Mouse (Mus musculus) MEL (cell line): ENCODE measurements at regions not wholly inside any gene's neighbourhood (a gene's known extent, or its start where the extent isn't known, plus 50 kb on each side); places are given as distances from the start of the nearest gene placed in this dataset.

ENCODE experiments used
- DNase-seq: peaks from one replicate; pipeline ENCODE4 v3.0.0; 2011; ENCODE audit warnings: low read depth, low spot score
- H3K27ac ChIP-seq: 2 replicates; pipeline ENCODE4 v1.5.1; 2012; ENCODE audit warnings: low read depth, mild to moderate bottlenecking, control low read depth, low read length, moderate library complexity; ENCODE audit not compliant: control insufficient read depth
- H3K27me3 ChIP-seq, 2 experiments: fragments of 150-350 bp in 1 of 2; sonication (generic) in 1 of 2; 2 replicates each; pipeline ENCODE4 v1.6.1; 2012; ENCODE audit warnings: low read length in 2 of 2, mild to moderate bottlenecking in 2 of 2, improper control_type of control experiment in 1 of 2, moderate library complexity in 1 of 2; ENCODE audit not compliant: insufficient read depth in 2 of 2, control insufficient read depth in 1 of 2
- H3K36me3 ChIP-seq, 2 experiments: 2 replicates each; pipeline ENCODE4 v1.6.1; 2012 to 2014; ENCODE audit warnings: low read length in 2 of 2, improper control_type of control experiment in 1 of 2, inconsistent platforms in 1 of 2, mild to moderate bottlenecking in 1 of 2; ENCODE audit not compliant: insufficient read depth in 2 of 2, control insufficient read depth in 1 of 2
- H3K4me1 ChIP-seq, 2 experiments: fragments of 150-350 bp in 1 of 2; sonication (generic) in 1 of 2; 2 replicates each; pipeline ENCODE4 v1.6.1; 2012; ENCODE audit warnings: low read length in 2 of 2, improper control_type of control experiment in 1 of 2, mild to moderate bottlenecking in 1 of 2; ENCODE audit not compliant: insufficient read depth in 2 of 2, control insufficient read depth in 1 of 2
- H3K4me3 ChIP-seq, 2 experiments: fragments of 150-350 bp in 1 of 2; sonication (generic) in 1 of 2; 2 replicates each; pipeline ENCODE4 v1.5.1; 2012; ENCODE audit warnings: low read depth in 2 of 2, low read length in 2 of 2, mild to moderate bottlenecking in 2 of 2, moderate library complexity in 2 of 2, control low read depth in 1 of 2, improper control_type of control experiment in 1 of 2; ENCODE audit not compliant: control insufficient read depth in 1 of 2, insufficient read depth in 1 of 2
- H3K79me2 ChIP-seq: 2 replicates; pipeline ENCODE4 v1.6.1; 2012; ENCODE audit warnings: mild to moderate bottlenecking, low read length, moderate library complexity; ENCODE audit not compliant: control insufficient read depth, poor library complexity, insufficient read depth
- H3K9ac ChIP-seq: 2 replicates; pipeline ENCODE4 v1.6.1; 2012; ENCODE audit warnings: low read depth, mild to moderate bottlenecking, control low read depth, low read length, moderate library complexity; ENCODE audit not compliant: control insufficient read depth, poor library complexity, severe bottlenecking
- H3K9me3 ChIP-seq: fragments of 150-350 bp; sonication (generic); replicated peaks from 2 replicates; pipeline ENCODE4 v1.6.1; 2012; ENCODE audit warnings: mild to moderate bottlenecking, low read length, improper control_type of control experiment, moderate library complexity; ENCODE audit not compliant: insufficient read depth
- CHD1 ChIP-seq: IDR thresholded peaks from 2 replicates; pipeline ENCODE4 v1.6.1; 2012; ENCODE audit warnings: low read depth, mild to moderate bottlenecking, inconsistent platforms, low read length, improper control_type of control experiment
- CHD2 ChIP-seq: IDR thresholded peaks from 2 replicates; pipeline ENCODE4 v1.6.1; 2011; ENCODE audit warnings: low read length, improper control_type of control experiment
- EP300 ChIP-seq, 2 experiments: IDR thresholded peaks; 2 replicates each; pipeline ENCODE4 v1.6.1; 2011; ENCODE audit warnings: improper control_type of control experiment in 2 of 2, low read length in 2 of 2, low read depth in 1 of 2, mild to moderate bottlenecking in 1 of 2
- GATA1 ChIP-seq: IDR thresholded peaks from 2 replicates; pipeline ENCODE4 v1.6.1; 2011; ENCODE audit warnings: low read depth, low read length, improper control_type of control experiment
- HCFC1 ChIP-seq: IDR thresholded peaks from 2 replicates; pipeline ENCODE4 v1.6.1; 2012; ENCODE audit warnings: low read depth, mild to moderate bottlenecking, inconsistent platforms, low read length, improper control_type of control experiment, moderate library complexity
- JUND ChIP-seq: IDR thresholded peaks from 2 replicates; pipeline ENCODE4 v1.6.1; 2011; ENCODE audit warnings: low read depth, mild to moderate bottlenecking, improper control_type of control experiment, low read length
- KAT2A ChIP-seq: conservative IDR thresholded peaks from 2 replicates; pipeline ENCODE4 v1.6.1; 2012; ENCODE audit warnings: low read depth, low read length, improper control_type of control experiment, inconsistent platforms
- MAFK ChIP-seq: IDR thresholded peaks from 2 replicates; pipeline ENCODE4 v1.6.1; 2011; ENCODE audit warnings: low read depth, mild to moderate bottlenecking, low read length, improper control_type of control experiment, borderline replicate concordance
- MAZ ChIP-seq: IDR thresholded peaks from 2 replicates; pipeline ENCODE4 v1.6.1; 2012; ENCODE audit warnings: low read depth, mild to moderate bottlenecking, inconsistent platforms, low read length, improper control_type of control experiment
- MYB ChIP-seq: IDR thresholded peaks from 2 replicates; pipeline ENCODE4 v1.6.1; 2011; ENCODE audit warnings: mild to moderate bottlenecking, low read depth, low read length, improper control_type of control experiment
- MYC ChIP-seq: IDR thresholded peaks from 2 replicates; pipeline ENCODE4 v1.6.1; 2011; ENCODE audit warnings: low read depth, mild to moderate bottlenecking, low read length, improper control_type of control experiment, moderate library complexity
- POLR2AphosphoS2 ChIP-seq: IDR thresholded peaks from 2 replicates; pipeline ENCODE4 v1.6.1; 2011; ENCODE audit warnings: low read length, improper control_type of control experiment
- POLR2AphosphoS5 ChIP-seq: IDR thresholded peaks from 2 replicates; pipeline ENCODE4 v1.6.1; 2012; ENCODE audit warnings: low read depth, borderline replicate concordance, mild to moderate bottlenecking, inconsistent platforms, low read length, moderate library complexity, mixed read lengths
- RCOR1 ChIP-seq: IDR thresholded peaks from 2 replicates; pipeline ENCODE4 v1.6.1; 2012; ENCODE audit warnings: low read depth, mild to moderate bottlenecking, inconsistent platforms, low read length, improper control_type of control experiment
- SIN3A ChIP-seq: IDR thresholded peaks from 2 replicates; pipeline ENCODE4 v1.6.1; 2012; ENCODE audit warnings: low read length, improper control_type of control experiment, inconsistent platforms
- SMC3 ChIP-seq: IDR thresholded peaks from 2 replicates; pipeline ENCODE4 v1.6.1; 2011; ENCODE audit warnings: low read depth, low read length, improper control_type of control experiment
- TBP ChIP-seq: IDR thresholded peaks from 2 replicates; pipeline ENCODE4 v1.8.0; 2011; ENCODE audit warnings: low read depth, low read length, improper control_type of control experiment
- TCF12 ChIP-seq: IDR thresholded peaks from 2 replicates; pipeline ENCODE4 v1.6.1; 2014; ENCODE audit warnings: low read depth, mild to moderate bottlenecking, inconsistent platforms, low read length, improper control_type of control experiment, moderate library complexity
- USF2 ChIP-seq, 2 experiments: IDR thresholded peaks; 2 replicates each; pipeline ENCODE4 v1.6.1; 2011 to 2012; ENCODE audit warnings: improper control_type of control experiment in 2 of 2, low read length in 2 of 2, borderline replicate concordance in 1 of 2, inconsistent platforms in 1 of 2, low read depth in 1 of 2, mild to moderate bottlenecking in 1 of 2; ENCODE audit not compliant: insufficient read depth in 1 of 2
- ZC3H11A ChIP-seq: IDR thresholded peaks from 2 replicates; pipeline ENCODE4 v1.6.1; 2012; ENCODE audit warnings: low read depth, mild to moderate bottlenecking, inconsistent platforms, low read length, improper control_type of control experiment
- ZMIZ1 ChIP-seq: IDR thresholded peaks from 2 replicates; pipeline ENCODE4 v1.6.1; 2012; ENCODE audit warnings: low read depth, mild to moderate bottlenecking, inconsistent platforms, low read length, improper control_type of control experiment, moderate library complexity

DNA sequence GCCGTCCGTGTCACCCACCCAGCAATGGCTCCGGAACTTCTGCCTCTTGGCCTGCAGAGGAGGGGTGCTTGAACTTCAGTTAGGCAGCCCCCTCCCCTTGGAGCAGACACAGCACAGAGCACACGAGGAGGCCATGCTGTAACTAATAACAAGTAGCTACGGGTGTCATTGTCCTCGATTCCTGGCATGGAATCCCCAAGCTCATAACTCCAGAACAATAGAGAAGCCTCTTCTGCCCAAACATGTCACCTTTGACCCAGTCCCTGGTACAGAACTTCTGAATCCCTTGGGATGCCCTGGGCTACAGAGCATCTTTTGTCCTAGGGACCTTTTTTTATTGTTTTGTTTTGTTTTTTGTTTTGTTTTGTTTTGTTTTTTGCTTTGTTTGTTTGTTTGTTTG is 165.5 kb downstream of the Ly86 start:
- Histone ChIP-seq H3K36me3 (no peaks in the 10 kb centered on the region), H3K9me3 (no peaks in the 10 kb centered on the region), H3K9ac (no peak overlapping the region), H3K27ac (no peak overlapping the region), H3K4me1 (peaks cover 0 to 8% of the 10 kb centered on the region in 2 experiments; a peak in 2 of 4 replicates), H3K79me2 (no peaks in the 10 kb centered on the region), H3K4me3 (no peak overlapping the region), H3K27me3 (no peaks in the 10 kb centered on the region)
- DNase-seq, result no peak
- no peak for TF ChIP-seq GATA1
- TF ChIP-seq MAZ, result no peak
- no peak for TF ChIP-seq CHD1
- no peak for TF ChIP-seq CHD2
- TF ChIP-seq JUND, result no peak
- TF ChIP-seq MYC, result no peak
- no peak for TF ChIP-seq TCF12
- TF ChIP-seq EP300 (IDR thresholded peaks at IDR 0.05; ENCODE audit: low read depth in 1 of 2, low read length in 2 of 2), result no peak
- TF ChIP-seq HCFC1, result no peak
- no peak for TF ChIP-seq KAT2A
- TF ChIP-seq ZMIZ1, result no peak
- TF ChIP-seq TBP, result no peak

DNA sequence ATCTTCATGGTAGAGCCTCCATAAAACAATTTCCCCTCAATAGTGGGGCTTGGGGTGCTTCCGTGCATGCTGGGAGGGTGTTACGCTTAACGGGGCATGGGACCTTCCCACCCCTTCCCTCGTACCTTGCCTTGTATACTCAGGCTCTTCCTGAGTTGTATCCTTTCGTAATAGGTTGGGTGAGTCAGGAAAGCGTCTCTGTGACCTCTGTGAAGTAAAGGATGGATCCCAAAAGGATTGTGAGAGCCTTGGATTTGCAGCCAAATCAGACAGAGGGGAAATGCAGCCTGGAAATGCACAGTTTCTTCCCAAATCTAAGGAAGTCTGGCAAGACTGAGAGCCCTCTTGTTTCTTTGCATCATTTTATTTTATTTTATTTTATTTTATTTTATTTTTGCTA is 166.0 kb downstream of the Ly86 start:
- Histone ChIP-seq H3K36me3 (no peaks in the 10 kb centered on the region), H3K9ac (no peak overlapping the region), H3K27ac (no peak overlapping the region), H3K9me3 (no peaks in the 10 kb centered on the region), H3K4me3 (no peak overlapping the region), H3K27me3 (no peaks in the 10 kb centered on the region), H3K79me2 (no peaks in the 10 kb centered on the region), H3K4me1 (peaks cover 0 to 8% of the 10 kb centered on the region in 2 experiments; a peak in 2 of 4 replicates)
- TF ChIP-seq RCOR1 (no peak), CHD2 (no peak), KAT2A (no peak), CHD1 (no peak), SIN3A (no peak), USF2 (IDR thresholded peaks at IDR 0.05; ENCODE audit: borderline replicate concordance in 1 of 2, insufficient read depth in 1 of 2, low read depth in 1 of 2, low read length in 2 of 2) (no peak), MAFK (no peak), POLR2AphosphoS2 (no peak), JUND (no peak), ZC3H11A (no peak), GATA1 (no peak), SMC3 (no peak), POLR2AphosphoS5 (no peak), MYB (no peak)
- no peak for DNase-seq
